Mouse (Mus musculus) kidney, adult 2 months (tissue): ENCODE results near the gene Erich3.

Experiments
- CTCF ChIP-seq: fragments of 200-500 bp; conservative IDR thresholded peaks from 2 replicates; pipeline ENCODE4 v1.5.1; 2011; ENCODE audit warnings: low read depth, mild to moderate bottlenecking, control low read depth, low read length, moderate library complexity, mixed read lengths; ENCODE audit not compliant: insufficient read depth, insufficient read length
- POLR2A ChIP-seq: fragments of 200-500 bp; IDR thresholded peaks from one replicate; pipeline ENCODE4 v1.6.1; 2011; ENCODE audit warnings: low read depth, low read length, control low read depth

DNA sequence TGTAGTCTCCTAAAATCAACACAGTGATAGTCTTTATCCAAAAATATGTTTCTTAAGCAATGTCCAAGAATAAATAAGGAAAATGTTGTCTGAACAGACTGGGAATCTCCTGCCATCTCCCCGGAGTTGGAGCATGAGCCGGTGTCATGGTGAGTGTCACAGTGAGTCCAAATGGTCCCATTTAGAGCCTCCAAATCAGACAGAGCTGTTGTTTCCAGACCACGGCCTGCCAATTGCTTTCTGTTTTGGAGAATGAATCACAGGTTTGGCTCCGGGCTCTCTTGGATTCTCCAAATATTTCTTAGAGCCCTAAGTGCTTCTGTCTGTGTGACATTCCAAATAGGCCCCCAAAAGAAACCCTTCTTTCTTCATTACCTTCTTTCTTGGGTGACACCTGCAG is 135.1 kb downstream of the Erich3 start:
- TF ChIP-seq CTCF (no peak), POLR2A (no peak)
